Mouse (Mus musculus) brain, embryonic 14.5 days (tissue): ENCODE measurements around the gene Tsx.

Experiments used
- CTCF ChIP-seq: fragments of 200-500 bp; IDR thresholded peaks from 2 replicates; pipeline ENCODE4 v1.5.1; 2012; ENCODE audit warnings: inconsistent platforms, mild to moderate bottlenecking, moderate library complexity, borderline replicate concordance; ENCODE audit not compliant: insufficient read depth, insufficient read length; ENCODE audit errors: extremely low read depth
- POLR2A ChIP-seq: fragments of 200-500 bp; IDR thresholded peaks from 2 replicates; pipeline ENCODE4 v1.6.1; 2012; ENCODE audit warnings: mild to moderate bottlenecking, inconsistent platforms, borderline replicate concordance; ENCODE audit not compliant: poor library complexity, insufficient read depth, insufficient read length, severe bottlenecking; ENCODE audit errors: extremely low read depth

DNA sequence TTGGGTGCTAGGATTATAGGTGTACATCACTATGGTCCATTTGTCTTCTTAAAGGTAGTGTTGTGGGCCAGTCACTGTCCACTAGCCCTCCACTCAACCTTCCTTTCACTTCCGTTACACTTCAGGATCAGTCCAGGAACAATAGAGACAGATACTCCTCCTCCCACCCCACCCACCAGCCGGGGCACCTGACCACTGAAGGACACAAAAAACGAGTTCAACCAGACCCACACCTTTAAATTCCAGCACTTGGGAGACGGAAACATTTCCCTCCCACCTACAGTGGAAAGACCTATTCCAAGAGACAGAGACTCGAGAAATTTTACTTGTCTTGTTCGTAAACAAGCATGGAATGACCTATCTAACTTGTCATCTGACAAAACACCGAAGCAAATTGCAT lies 18.0 kb downstream of the Tsx start:
- no peak for TF ChIP-seq POLR2A
- TF ChIP-seq CTCF = no peak
